Mouse (Mus musculus) spleen, adult 2 months (tissue): Measurements from ENCODE around the gene 1700011M02Rik.

Experiments used
- CTCF ChIP-seq: fragments of 200-500 bp; IDR thresholded peaks from 2 replicates; pipeline ENCODE4 v1.5.1; 2011; ENCODE audit warnings: mild to moderate bottlenecking, inconsistent platforms; ENCODE audit not compliant: insufficient read depth, insufficient read length, insufficient replicate concordance; ENCODE audit errors: extremely low read depth
- POLR2A ChIP-seq: fragments of 200-500 bp; IDR thresholded peaks from 2 replicates; pipeline ENCODE4 v1.6.1; 2011; ENCODE audit warnings: low read depth, low read length, inconsistent platforms

DNA sequence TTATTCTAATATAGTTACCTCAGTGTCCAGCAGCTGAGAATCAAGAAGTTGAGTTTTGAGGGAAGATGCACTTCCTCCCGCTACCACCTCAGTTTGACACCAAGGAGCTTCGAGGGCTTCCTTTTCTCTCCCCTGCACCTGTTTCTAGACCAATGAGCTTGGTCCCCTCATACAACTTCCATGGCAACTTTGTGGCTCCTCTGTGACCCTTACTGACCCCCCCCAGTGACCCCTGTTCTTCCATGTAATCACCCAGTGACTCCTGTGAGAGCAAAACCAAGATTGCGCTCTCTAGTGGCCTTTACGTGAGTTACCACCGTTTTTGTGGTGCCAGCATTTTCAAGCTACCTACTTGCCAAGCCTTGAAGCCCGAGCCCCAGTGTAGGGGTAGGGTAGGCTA, 40.8 kb upstream of the 1700011M02Rik start, which contains the start of gene 1700031F05Rik:
- TF ChIP-seq POLR2A (no peak), CTCF (no peak)
